Mouse (Mus musculus) monocyte, adult 5-6 weeks (primary cell): ENCODE results near the gene Selenot. TPM values are rescaled to one million over a fixed set of nuclear protein-coding genes. Genes with fewer than 3 reads are reported as not detected.

Source experiments
- ATAC-seq: fragments of 153-309, 156-312 bp; replicated peaks from 2 replicates; pipeline ENCODE4 v1.8.0; 2017; ENCODE audit warnings: mild to moderate bottlenecking; ENCODE audit not compliant: low TSS enrichment, insufficient number of reproducible peaks, severe bottlenecking, poor library complexity, low FRiP score
- total RNA-seq: library from RNA; stranded (forward); fragments of 200-1000, 200-491, 200-594 nt; gene quantifications from 3 replicates; pipeline ENCODE4 v1.2.3, GENCODE M21; 2017

The Selenot gene
- total RNA-seq, 1 experiment from 2014 or later: 244 TPM

DNA sequence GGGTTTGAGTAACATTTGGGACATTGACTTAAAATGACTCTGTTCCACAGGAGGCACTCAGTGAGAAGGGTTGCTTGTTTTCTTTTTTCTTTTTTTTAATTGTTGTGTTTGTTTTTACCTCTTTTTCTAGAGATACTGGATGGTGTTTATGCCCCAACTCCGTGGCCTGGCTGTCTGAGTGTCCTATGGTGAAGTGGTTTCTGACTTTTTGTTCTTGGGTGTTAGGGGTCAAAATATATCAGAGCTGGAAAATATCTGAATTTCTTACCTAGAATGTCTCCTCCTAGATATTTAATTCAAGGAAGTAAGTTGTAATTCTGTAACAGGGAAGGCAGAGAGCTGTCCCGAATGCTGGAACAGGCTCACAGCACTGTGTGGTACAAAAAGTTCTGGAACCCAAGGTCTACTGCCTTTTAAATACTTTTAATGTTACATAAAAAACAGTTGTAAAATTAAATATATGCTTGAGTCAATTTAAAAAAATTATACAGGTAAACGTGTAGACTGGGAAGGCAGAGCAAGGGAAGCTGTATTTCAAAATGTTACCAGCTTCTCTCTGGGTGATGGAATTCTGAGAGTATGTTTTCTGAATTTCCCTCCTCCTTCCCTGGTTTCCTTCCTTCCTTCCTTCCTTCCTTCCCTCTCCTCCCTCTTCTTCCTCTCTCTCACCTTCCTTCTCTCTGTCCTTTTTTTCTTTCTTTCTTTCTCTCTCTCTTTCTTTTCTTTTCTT lies 46.4 kb downstream of the Selenot start:
- no peak for ATAC-seq

DNA sequence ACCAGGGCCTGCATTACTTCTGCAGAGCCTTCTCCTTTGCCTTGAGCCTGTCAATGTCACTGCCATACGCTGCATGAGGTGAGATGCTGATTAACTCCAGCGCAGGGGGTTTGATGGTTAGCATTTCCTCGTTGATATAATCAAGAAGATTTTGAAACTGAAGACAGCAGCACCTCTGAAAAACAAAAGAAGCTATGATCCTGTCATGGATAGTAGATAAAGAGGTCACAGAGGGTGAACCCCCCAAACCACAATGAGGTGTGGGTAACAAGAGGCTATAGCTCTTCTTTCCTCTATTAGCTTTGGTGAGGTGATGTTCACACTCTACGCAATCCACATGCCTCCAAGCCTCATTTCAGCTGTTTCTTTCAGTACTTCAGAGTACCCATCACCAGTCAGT lies 48.5 kb downstream of the Selenot start:
- ATAC-seq: no peak

DNA sequence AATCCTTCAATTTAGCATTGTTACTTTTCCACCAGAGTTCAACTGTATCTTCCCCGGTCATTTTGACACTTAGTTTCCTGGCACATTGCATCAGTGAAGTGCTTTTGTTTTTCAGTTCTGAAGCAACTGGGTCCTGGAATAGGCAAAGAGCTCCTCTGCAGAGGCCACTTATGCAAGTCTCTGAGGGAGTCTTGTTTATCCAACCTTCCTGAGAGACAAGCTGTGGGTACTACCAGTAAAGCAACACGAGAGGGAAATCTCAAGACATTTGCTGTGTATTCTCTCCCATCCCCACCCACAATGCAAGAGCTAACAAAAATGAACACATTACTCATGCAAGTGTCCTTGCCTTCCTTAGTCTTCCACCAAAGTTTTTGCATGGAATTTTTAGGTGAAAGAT lies 55.3 kb downstream of the Selenot start:
- ATAC-seq: no peak

GRCm38 (mm10) chr3:58636406-58637295 lies 60.2 kb downstream of the Selenot start, which contains the start of gene Erich6:
Gene Erich6 (minus strand): TSS chr3:58637207.
- no peak for ATAC-seq

Other genes with a start within 250 kb of the Selenot start
- 21.2 to 37.9 TPM (median 23.5 TPM) in 3 replicates for gene Tsc22d2, start 161.9 kb upstream of the Selenot start, total RNA-seq
- gene Eif2a, start 50.8 kb upstream of the Selenot start, total RNA-seq: 52.9 to 62.9 TPM (median 60.4 TPM) in 3 replicates
- 138 to 231 TPM (median 205 TPM) in 3 replicates for gene Serp1, start 50.7 kb upstream of the Selenot start, total RNA-seq
- not detected in 3 replicates for gene Erich6, start 60.6 kb downstream of the Selenot start, total RNA-seq
- 16.8 to 20.9 TPM (median 20.6 TPM) in 3 replicates for gene Siah2, start 115.8 kb downstream of the Selenot start, total RNA-seq
- gene Mindy4b-ps, start 245.7 kb downstream of the Selenot start, total RNA-seq: not detected in 3 replicates